Mouse (Mus musculus) cerebellum, postnatal 25 days (tissue): Measurements from ENCODE around the gene Olfr702.

Experiments
- DNase-seq, 2 experiments: peaks; one replicate each; pipeline ENCODE4 v3.0.0; 2021; ENCODE audit warnings: mixed read lengths in 2 of 2

The Olfr702 gene

GRCm38 (mm10) chr7:106833793-106834192 is at the start of gene Olfr702:
Olfr702 (minus strand) TSS chr7:106833893.
- no peak for DNase-seq

- no peak for DNase-seq
Measured at GRCm38 (mm10) chr7:106876791-106877190, 43.1 kb upstream of the Olfr702 start, which contains the start of gene Olfr705. Olfr705 (minus strand) TSS chr7:106876891.

GRCm38 (mm10) chr7:106862885-106863284 is 29.2 kb upstream of the Olfr702 start, which contains the start of gene Olfr704:
Olfr704 (plus strand) TSS chr7:106863185.
- DNase-seq = no peak

- DNase-seq = no peak
Measured at GRCm38 (mm10) chr7:106843060-106843459, 9.4 kb upstream of the Olfr702 start, which contains the start of gene Olfr703. Olfr703 (plus strand) TSS chr7:106843360.

GRCm38 (mm10) chr7:106818414-106818813 is 15.3 kb downstream of the Olfr702 start:
- no peak for DNase-seq

GRCm38 (mm10) chr7:106815775-106816174 is 17.9 kb downstream of the Olfr702 start:
- no peak for DNase-seq

- DNase-seq = no peak
Measured at GRCm38 (mm10) chr7:106813829-106814228, 19.9 kb downstream of the Olfr702 start, which contains the start of gene Olfr701. Olfr701 (plus strand) TSS chr7:106814129.

GRCm38 (mm10) chr7:106808734-106809133 is 25.0 kb downstream of the Olfr702 start, which contains the start of gene Olfr700:
Olfr700 (minus strand) TSS chr7:106808834.
- DNase-seq = no peak

GRCm38 (mm10) chr7:106793098-106793497 is 40.6 kb downstream of the Olfr702 start, which contains the start of gene Olfr699:
Olfr699 (minus strand) TSS chr7:106793198.
- DNase-seq = no peak

- DNase-seq = no peak
Measured at GRCm38 (mm10) chr7:106788330-106788729, 45.4 kb downstream of the Olfr702 start.
